Mouse (Mus musculus) intestine, embryonic 14.5 days (tissue): ENCODE measurements around the gene Fxn. TPM values are rescaled to one million over a fixed set of nuclear protein-coding genes. Genes with fewer than 3 reads are reported as not detected.

Experiments
- ATAC-seq: fragments of 200-750 bp; cut with Nextera tagmentation; replicated peaks from 2 replicates; pipeline ENCODE4 v1.8.0; 2017; ENCODE audit warnings: low read depth, moderate number of reproducible peaks, moderate TSS enrichment, moderate library complexity; ENCODE audit not compliant: low FRiP score, low TSS enrichment
- DNase-seq: peaks from one replicate; pipeline ENCODE4 v3.0.0-alpha.2; 2018; ENCODE audit warnings: low spot score
- H3K27ac ChIP-seq: fragments of 300-500 bp; sonication (generic); 2 replicates; pipeline ENCODE4 v1.5.1; 2014; ENCODE audit warnings: low read depth, mild to moderate bottlenecking, control low read depth
- H3K27me3 ChIP-seq: fragments of 300-500 bp; sonication (generic); replicated peaks from 2 replicates; pipeline ENCODE4 v1.6.1; 2014; ENCODE audit warnings: low read length, control low read depth; ENCODE audit not compliant: control insufficient read depth, insufficient read depth
- H3K36me3 ChIP-seq: fragments of 300-500 bp; sonication (generic); 2 replicates; pipeline ENCODE4 v1.6.1; 2014; ENCODE audit warnings: low read length, control low read depth; ENCODE audit not compliant: control insufficient read depth, insufficient read depth
- H3K4me1 ChIP-seq: fragments of 300-500 bp; sonication (generic); replicated peaks from 2 replicates; pipeline ENCODE4 v1.6.1; 2014; ENCODE audit warnings: low read length, control low read depth, mixed read lengths; ENCODE audit not compliant: control insufficient read depth, insufficient read depth
- H3K4me2 ChIP-seq: fragments of 300-500 bp; sonication (generic); 2 replicates; pipeline ENCODE4 v1.6.1; 2014; ENCODE audit warnings: low read length
- H3K4me3 ChIP-seq: fragments of 300-500 bp; sonication (generic); 2 replicates; pipeline ENCODE4 v1.5.1; 2014; ENCODE audit warnings: low read depth, low read length, control low read depth, mixed read lengths
- H3K9ac ChIP-seq: fragments of 300-500 bp; sonication (generic); 2 replicates; pipeline ENCODE4 v1.6.1; 2014; ENCODE audit warnings: mild to moderate bottlenecking, low read length
- H3K9me3 ChIP-seq: fragments of 300-500 bp; sonication (generic); 2 replicates; pipeline ENCODE4 v1.6.1; 2016; ENCODE audit warnings: low read length, control low read depth; ENCODE audit not compliant: control insufficient read depth
- WGBS: fragments of 180-500 bp; shearing (Covaris S2); extraction: QIAGEN DNeasy Blood & Tissue Kit; methylation state at CpG from one replicate; pipeline ENCODE4 v1.1.7; 2014; 5-methylcytosine and 5-hydroxymethylcytosine counted together
- polyA plus RNA-seq: library from polyadenylated mRNA; unstranded; fragments of >200 nt; fragmentation: Nextera tagmentation; extraction: Ambion mirVana; gene quantifications from 2 replicates; pipeline ENCODE4 v1.2.1, GENCODE M21; 2014

Fxn gene
- polyA plus RNA-seq, 1 experiment from 2014 or later = 46.5 TPM

GRCm38 (mm10) chr19:24279706-24280600 lies 452 bp downstream of the Fxn start:
- peak overlapping the region; percentile 69 for H3K4me3 ChIP-seq
- no peaks in the 10 kb centered on the region for H3K27me3 ChIP-seq
- H3K9ac ChIP-seq = peak overlapping the region; percentile 70
- peak overlapping the region; percentile 79 for H3K27ac ChIP-seq
- no peaks in the 10 kb centered on the region; the same call in 1 of the 2 replicates for H3K36me3 ChIP-seq
- H3K9me3 ChIP-seq = no peaks in the 10 kb centered on the region
- DNase-seq (peak; percentile 91), ATAC-seq (peak; percentile 56)
- WGBS = under 1% methylated on average over 58 of the region's 78 CpGs
- H3K4me2 ChIP-seq = peak overlapping the region; percentile 84
- H3K4me1 ChIP-seq = peaks cover 5% of the 10 kb centered on the region

DNA sequence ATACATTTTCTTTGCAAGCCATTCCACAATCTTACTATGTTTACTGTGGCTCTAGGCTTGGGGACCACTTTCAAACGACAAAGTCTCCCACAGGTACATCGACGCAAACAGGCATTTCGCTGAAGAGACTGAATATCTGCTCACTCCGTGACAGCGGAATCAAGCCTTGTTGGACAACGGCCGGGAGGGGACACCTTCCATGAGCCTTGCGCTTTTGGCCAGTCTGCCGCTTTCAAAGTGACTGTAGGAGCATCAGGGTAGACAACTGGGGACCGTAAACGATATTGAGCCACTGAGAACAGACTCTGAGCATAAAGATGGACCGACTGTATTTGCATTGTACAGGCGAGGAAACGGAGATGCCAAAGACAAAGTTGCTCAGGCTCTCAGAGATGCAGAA lies 1.5 kb downstream of the Fxn start:
- H3K4me1 ChIP-seq = peaks cover 5% of the 10 kb centered on the region
- no peak overlapping the region for H3K4me3 ChIP-seq
- peaks cover 4% of the 10 kb centered on the region; the same call in 1 of the 2 replicates for H3K36me3 ChIP-seq
- WGBS = 81% methylated on average over 15 of the region's 15 CpGs
- no peaks in the 10 kb centered on the region for H3K27me3 ChIP-seq
- peak overlapping the region; percentile 84 for H3K4me2 ChIP-seq
- H3K9ac ChIP-seq = no peak overlapping the region
- DNase-seq (no peak), ATAC-seq (no peak)
- no peak overlapping the region for H3K27ac ChIP-seq
- H3K9me3 ChIP-seq = no peaks in the 10 kb centered on the region

DNA sequence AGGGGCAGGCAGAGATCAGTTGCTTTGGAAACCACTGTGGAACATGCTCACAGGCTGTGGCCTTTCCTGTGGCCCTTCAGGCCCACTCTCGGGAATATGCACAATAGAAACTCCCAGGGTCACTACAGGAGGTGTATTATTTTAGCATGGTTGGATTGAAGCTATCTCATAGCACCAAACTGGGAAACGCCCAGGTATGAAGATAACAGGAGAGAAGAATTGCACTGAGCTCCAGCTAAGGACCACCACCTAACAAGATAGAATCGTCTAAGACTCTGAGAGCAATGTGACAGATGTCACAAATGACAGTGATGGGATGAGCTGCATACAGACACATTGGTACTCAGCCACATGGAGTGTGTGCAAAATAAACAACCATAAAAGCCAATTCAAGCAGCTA lies 6.1 kb downstream of the Fxn start:
- Histone ChIP-seq H3K4me3 (no peak overlapping the region), H3K4me1 (peaks cover 5% of the 10 kb centered on the region), H3K36me3 (peaks cover 10% of the 10 kb centered on the region; the same call in 1 of the 2 replicates), H3K4me2 (no peak overlapping the region), H3K27me3 (no peaks in the 10 kb centered on the region), H3K27ac (no peak overlapping the region), H3K9ac (no peak overlapping the region), H3K9me3 (no peaks in the 10 kb centered on the region)
- ATAC-seq (no peak), DNase-seq (no peak)
- 80% methylated on average over 3 of the region's 3 CpGs for WGBS

GRCm38 (mm10) chr19:24271746-24272426 lies 8.5 kb downstream of the Fxn start:
- DNase-seq = peak; percentile 93
- ATAC-seq = peak; percentile 90
- Histone ChIP-seq H3K4me3 (no peak overlapping the region), H3K36me3 (peaks cover 11% of the 10 kb centered on the region; the same call in 1 of the 2 replicates), H3K27me3 (no peaks in the 10 kb centered on the region), H3K9ac (no peak overlapping the region), H3K4me2 (peak overlapping the region; percentile 38), H3K4me1 (0 out of 2 replicates have a peak, but pooled peaks cover 5% of the 10 kb centered on the region), H3K9me3 (no peaks in the 10 kb centered on the region), H3K27ac (peak overlapping the region; percentile 20; the same call in 1 of the 2 replicates)
- WGBS = 44% methylated on average over 16 of the region's 16 CpGs

DNA sequence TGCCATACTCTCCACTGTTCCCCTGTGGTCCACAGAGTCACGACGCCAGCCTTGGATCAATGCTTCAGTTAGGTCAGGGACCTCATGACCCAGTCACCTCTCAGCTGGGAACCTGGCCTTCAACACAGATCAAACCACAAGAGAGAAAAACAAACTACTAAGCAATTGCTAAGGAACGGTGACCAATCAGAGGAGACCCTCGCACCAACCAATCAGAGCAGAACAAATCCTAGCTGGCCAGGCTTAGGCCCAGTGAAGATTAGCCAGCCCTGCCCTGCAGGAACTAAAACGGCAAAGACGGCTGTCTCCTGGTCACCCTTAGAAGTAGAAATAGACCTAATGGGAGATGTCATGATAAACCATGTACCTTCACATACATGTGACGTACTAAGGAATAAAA lies 9.1 kb downstream of the Fxn start:
- Histone ChIP-seq H3K27ac (peak overlapping the region; percentile 20; the same call in 1 of the 2 replicates), H3K9ac (no peak overlapping the region), H3K36me3 (peaks cover 15% of the 10 kb centered on the region; the same call in 1 of the 2 replicates), H3K9me3 (no peaks in the 10 kb centered on the region), H3K4me1 (0 out of 2 replicates have a peak, but pooled peaks cover 5% of the 10 kb centered on the region), H3K4me3 (no peak overlapping the region), H3K4me2 (peak overlapping the region; percentile 38), H3K27me3 (no peaks in the 10 kb centered on the region)
- DNase-seq (peak; percentile 62), ATAC-seq (peak; percentile 80)
- 43% methylated on average over 7 of the region's 7 CpGs for WGBS

DNA sequence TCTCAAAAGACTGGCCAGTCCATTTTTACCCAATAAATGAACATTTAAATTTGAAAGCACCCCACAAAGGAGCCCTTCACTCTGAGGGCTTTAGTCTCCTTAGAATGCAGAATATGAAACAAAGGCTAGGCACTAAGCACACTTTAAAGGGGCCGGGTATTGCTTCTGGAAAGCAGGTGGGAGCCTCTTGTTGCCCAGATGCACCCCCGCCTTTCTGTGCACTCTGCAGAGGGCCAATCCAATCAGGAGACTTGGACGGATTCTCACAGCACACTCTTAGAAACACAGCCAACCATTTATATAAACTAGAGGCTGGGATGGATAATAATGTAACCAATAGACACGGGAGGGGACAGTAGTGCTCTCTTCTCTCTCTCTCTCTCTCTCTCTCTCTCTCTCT lies 11.9 kb downstream of the Fxn start:
- H3K27me3 ChIP-seq = no peaks in the 10 kb centered on the region
- no peak overlapping the region for H3K4me3 ChIP-seq
- ATAC-seq (no peak), DNase-seq (no peak)
- H3K36me3 ChIP-seq = peaks cover 14% of the 10 kb centered on the region; the same call in 1 of the 2 replicates
- H3K4me1 ChIP-seq = 0 out of 2 replicates have a peak, but pooled peaks cover 5% of the 10 kb centered on the region
- no peak overlapping the region for H3K9ac ChIP-seq
- no peaks in the 10 kb centered on the region for H3K9me3 ChIP-seq
- WGBS = 54% methylated on average over 4 of the region's 4 CpGs
- H3K4me2 ChIP-seq = no peak overlapping the region
- no peak overlapping the region for H3K27ac ChIP-seq

GRCm38 (mm10) chr19:24266046-24266830 lies 14.2 kb downstream of the Fxn start:
- WGBS = 69% methylated on average over 7 of the region's 7 CpGs
- Histone ChIP-seq H3K9ac (no peak overlapping the region), H3K27ac (peak overlapping the region; percentile 60), H3K9me3 (no peaks in the 10 kb centered on the region), H3K4me3 (no peak overlapping the region), H3K4me1 (0 out of 2 replicates have a peak, but pooled peaks cover 5% of the 10 kb centered on the region), H3K27me3 (no peaks in the 10 kb centered on the region), H3K4me2 (0 out of 2 replicates have a peak overlapping the region, but pooled peaks have one; percentile 2), H3K36me3 (peaks cover 11% of the 10 kb centered on the region; the same call in 1 of the 2 replicates)
- no peak; the same call in 1 of the 2 replicates for ATAC-seq
- DNase-seq = peak; percentile 69

- peaks cover 15% of the 10 kb centered on the region; the same call in 1 of the 2 replicates for H3K36me3 ChIP-seq
- ATAC-seq = peak; percentile 83
- H3K4me3 ChIP-seq = no peak overlapping the region
- no peak overlapping the region for H3K4me2 ChIP-seq
- H3K27me3 ChIP-seq = no peaks in the 10 kb centered on the region
- H3K9ac ChIP-seq = no peak overlapping the region
- no peaks in the 10 kb centered on the region for H3K9me3 ChIP-seq
- DNase-seq = peak; percentile 86
- H3K27ac ChIP-seq = no peak overlapping the region
- 47% methylated on average over 7 of the region's 7 CpGs for WGBS
- 0 out of 2 replicates have a peak, but pooled peaks cover 5% of the 10 kb centered on the region for H3K4me1 ChIP-seq
Measured at GRCm38 (mm10) chr19:24264991-24265390, 15.4 kb downstream of the Fxn start.
